In genomic region chr4:137128152-137128551, GRCm38 (mm10) we compare ENCODE assay signal across 11 mouse cellular contexts.
DNase-seq lines count a peak whose midpoint lies in the region; ATAC-seq and TF ChIP-seq lines count a peak whose summit lies in the region.
"Had no signal": no experiment of that assay in that cellular context is flagged by ENCODE, and none has a peak within 500 bp of the region (broad histone marks: within the 10 kb centered on the region; RNA-seq: fewer than 3 reads in every experiment).

No protein-coding gene starts in this region.

- peaks cover 58% of the 10 kb centered on the region for H3K27me3 ChIP-seq in lung, embryonic 14.5 days (ENCODE audit: insufficient read depth, low read length)

- H3K27ac ChIP-seq in lung, embryonic 14.5 days (ENCODE audit: low read depth): no peak overlapping the region
- H3K27ac ChIP-seq: heart, embryonic 15.5 days had no signal

- peak; percentile 68 for DNase-seq in lung, embryonic 14.5 days
- no peak for DNase-seq in lung, postnatal 25 days (ENCODE audit: low spot score)
- DNase-seq in embryo, embryonic 9.5 days (ENCODE audit: extremely low spot score): peak; percentile 53
- DNase-seq in lung, postnatal 4 days: peak; percentile 54 to 74
- no peak for DNase-seq in c-Kit-positive CD71-positive TER-119-positive erythroid progenitor cells, embryonic 14.5 days (ENCODE audit: low spot score)
- DNase-seq in heart, adult 18-20 months: no peak
- DNase-seq: adrenal gland, adult 8-10 months; cerebellum, adult 9-11 months had no signal

- peak; percentile 70 for ATAC-seq in lung, embryonic 14.5 days (ENCODE audit: insufficient read depth)
- ATAC-seq in hematopoietic stem cell, adult 5-6 weeks (replicated peaks in 1 of 2; ENCODE audit: insufficient read depth in 1 of 2, low FRiP score in 2 of 2, low TSS enrichment in 1 of 2, low read depth in 1 of 2, poor library complexity in 2 of 2, severe bottlenecking in 2 of 2): peak; percentile 49 to 57; a peak in 3 of 4 replicates
- no peak for ATAC-seq in inflammation-experienced regulatory T-cells, adult 6 months

- WGBS in lung, embryonic 14.5 days: 5% methylated on average over 15 of the region's 15 CpGs

- no peaks in the 10 kb centered on the region for H3K36me3 ChIP-seq in lung, embryonic 14.5 days (ENCODE audit: insufficient read depth)
- H3K36me3 ChIP-seq: heart, embryonic 15.5 days had no signal

- H3K9ac ChIP-seq in lung, embryonic 14.5 days: no peak overlapping the region
- H3K9ac ChIP-seq: heart, embryonic 15.5 days had no signal

- H3K4me1 ChIP-seq in lung, embryonic 14.5 days (ENCODE audit: insufficient read depth): no peaks in the 10 kb centered on the region

- H3K9me3 ChIP-seq in lung, embryonic 14.5 days (ENCODE audit: low read depth, low read length): no peaks in the 10 kb centered on the region
- H3K9me3 ChIP-seq: heart, embryonic 15.5 days had no signal

- no peak overlapping the region for H3K4me2 ChIP-seq in lung, embryonic 14.5 days
- H3K4me2 ChIP-seq: heart, embryonic 15.5 days had no signal

- H3K4me3 ChIP-seq in lung, embryonic 14.5 days (ENCODE audit: low read depth, low read length): no peak overlapping the region
- H3K4me3 ChIP-seq: heart, embryonic 15.5 days had no signal

- TF ChIP-seq CTCF in lung, embryonic 14.5 days (IDR thresholded peaks at IDR 0.05; ENCODE audit: low read depth): no peak

Comparison
In these comparisons a context has a peak if more than half of its experiments do, and no peak if none do; other contexts are left out.
1. DNase-seq: peak in lung, embryonic 14.5 days (single experiment), embryo, embryonic 9.5 days (single experiment) and lung, postnatal 4 days (2 of 2); none in lung, postnatal 25 days (single experiment), c-Kit-positive CD71-positive TER-119-positive erythroid progenitor cells, embryonic 14.5 days (single experiment) and heart, adult 18-20 months (0 of 2).